Mouse (Mus musculus) embryo, embryonic 9.5 days (tissue): ENCODE results near the gene Pou3f3.
A peak's percentile ranks its signal among the peaks of the same experiment; 100 is the strongest.

Experiments used
- DNase-seq: peaks from one replicate; pipeline ENCODE4 v3.0.0-alpha.2; 2017; ENCODE audit errors: extremely low spot score

Gene Pou3f3

GRCm38 (mm10) chr1:42695578-42695915, at the start of gene Pou3f3:
Gene Pou3f3 (plus strand): TSS chr1:42695768.
- peak; percentile 90 for DNase-seq

DNA sequence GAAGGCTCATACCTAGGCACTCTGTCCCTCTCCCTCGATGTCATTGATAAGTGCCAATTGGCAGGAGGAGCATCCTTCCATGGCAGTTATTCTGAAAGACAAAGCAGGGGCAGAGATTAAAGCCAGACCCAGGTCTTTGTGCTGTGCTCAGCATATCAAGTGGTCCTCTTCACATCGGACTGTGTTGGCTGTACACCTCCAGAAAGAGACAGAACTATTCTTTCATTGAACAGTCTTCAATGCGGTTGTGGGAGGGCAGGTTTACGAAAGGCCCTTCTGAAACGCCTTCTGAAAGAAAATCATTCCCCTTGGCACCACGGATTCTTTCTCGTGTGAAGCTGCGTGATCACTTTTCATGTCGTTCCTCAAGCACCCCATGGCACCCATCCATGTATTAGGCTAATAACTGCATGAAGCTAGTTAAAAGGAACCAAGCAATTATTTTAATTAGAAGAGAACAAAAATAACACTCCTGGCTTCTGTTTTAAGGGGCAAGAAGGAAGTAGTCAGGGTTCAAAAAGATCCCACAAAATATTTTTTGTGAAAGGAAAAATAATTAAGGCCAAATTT, 47.1 kb upstream of the Pou3f3 start:
- DNase-seq: no peak

GRCm38 (mm10) chr1:42651461-42651860, 44.1 kb upstream of the Pou3f3 start:
- no peak for DNase-seq

DNA sequence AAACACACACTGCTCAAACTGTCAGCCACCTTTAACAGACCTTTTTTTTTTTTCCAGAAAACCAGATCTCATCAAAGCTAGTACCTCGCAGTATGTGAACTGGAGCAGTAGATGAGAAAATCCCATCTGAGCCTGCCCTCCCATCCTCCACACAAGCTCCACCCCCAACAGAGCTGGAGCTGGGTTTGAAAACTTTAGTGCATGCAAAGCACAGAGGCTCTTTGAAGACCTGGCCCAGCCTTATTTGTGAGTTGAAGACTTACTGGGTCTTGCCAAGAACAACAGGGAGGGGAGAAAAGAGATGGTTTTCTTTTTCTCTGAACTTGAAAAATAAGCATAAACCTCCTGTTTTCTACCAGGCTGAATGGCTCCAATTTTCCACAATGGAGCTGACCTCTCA, 28.0 kb upstream of the Pou3f3 start:
- DNase-seq: no peak

DNA sequence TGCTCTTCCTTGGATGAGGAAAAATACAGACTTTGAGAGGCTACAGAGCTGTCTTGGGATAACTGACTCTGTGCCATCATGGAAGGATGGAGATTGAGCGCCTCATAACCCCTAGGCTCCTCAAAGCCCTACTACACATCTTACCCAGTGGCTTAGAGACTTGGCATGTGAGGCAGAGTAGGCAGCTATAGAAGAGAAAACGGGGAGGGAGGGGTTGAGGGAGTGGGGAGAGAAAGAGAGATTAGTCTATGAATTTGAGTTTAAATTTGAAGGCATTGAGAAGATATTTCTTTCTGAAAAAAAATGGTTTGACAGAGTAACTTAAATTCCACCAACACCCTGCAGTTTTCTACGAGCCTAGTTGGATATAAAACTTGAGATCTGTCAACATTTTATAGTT, 14.9 kb upstream of the Pou3f3 start:
- DNase-seq: no peak

GRCm38 (mm10) chr1:42681762-42682161, 13.8 kb upstream of the Pou3f3 start:
- DNase-seq: no peak

- DNase-seq: no peak
These were observed 11.7 kb upstream of the Pou3f3 start for GRCm38 (mm10) chr1:42683861-42684260.

DNA sequence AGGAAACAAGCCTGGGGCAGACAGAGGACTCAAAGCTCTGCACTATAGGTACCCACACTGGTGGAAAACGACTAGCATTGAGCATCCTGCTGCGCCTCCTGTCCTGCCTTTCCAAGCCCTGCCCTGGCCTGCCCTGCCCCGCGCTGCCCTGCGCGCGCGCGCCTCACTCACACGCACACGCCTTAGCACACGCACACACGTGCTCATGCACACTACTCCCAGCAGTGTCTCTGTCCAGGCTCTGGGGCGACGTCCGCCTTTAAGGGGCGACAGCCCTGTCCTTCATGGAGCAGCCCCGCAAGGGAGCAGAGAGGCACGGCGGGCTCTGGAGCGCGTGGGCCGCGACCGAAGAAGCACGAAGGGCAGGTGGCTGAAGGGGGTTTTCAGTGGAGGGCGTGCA, 11.2 kb upstream of the Pou3f3 start:
- DNase-seq: peak; percentile 56

- peak; percentile 76 for DNase-seq
These were observed 10.8 kb upstream of the Pou3f3 start for GRCm38 (mm10) chr1:42684783-42685182.

DNA sequence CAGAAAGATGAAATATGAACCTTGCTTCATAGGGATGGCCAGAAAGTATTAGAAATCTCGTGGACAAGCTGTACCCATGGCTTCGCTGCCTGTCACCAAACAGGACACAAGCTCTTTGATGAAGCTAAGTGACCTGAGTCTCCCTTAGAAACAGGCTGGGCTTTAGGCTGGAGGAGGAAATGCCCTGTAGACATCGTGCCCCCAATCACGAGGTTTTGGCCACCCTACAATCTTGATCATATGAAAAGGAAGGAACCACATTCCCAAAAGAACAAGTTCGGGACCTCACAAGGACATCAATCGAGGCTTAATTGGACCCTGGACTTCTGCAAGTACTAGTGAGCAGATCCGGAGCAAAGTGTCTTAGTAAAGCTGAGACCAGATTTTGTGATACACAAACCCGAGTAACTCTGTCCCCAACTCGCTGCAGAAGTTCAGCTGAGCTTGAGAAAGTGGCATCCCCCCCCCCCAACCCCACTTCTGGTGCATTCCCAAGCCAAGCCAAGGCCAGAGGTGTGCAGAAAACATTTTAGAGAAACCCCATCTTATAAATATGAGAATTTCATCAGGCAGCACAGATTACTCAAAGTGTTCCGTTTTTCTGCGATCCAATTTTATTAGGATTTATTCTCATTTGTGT, 10.1 kb upstream of the Pou3f3 start:
- peak; percentile 36 for DNase-seq

DNA sequence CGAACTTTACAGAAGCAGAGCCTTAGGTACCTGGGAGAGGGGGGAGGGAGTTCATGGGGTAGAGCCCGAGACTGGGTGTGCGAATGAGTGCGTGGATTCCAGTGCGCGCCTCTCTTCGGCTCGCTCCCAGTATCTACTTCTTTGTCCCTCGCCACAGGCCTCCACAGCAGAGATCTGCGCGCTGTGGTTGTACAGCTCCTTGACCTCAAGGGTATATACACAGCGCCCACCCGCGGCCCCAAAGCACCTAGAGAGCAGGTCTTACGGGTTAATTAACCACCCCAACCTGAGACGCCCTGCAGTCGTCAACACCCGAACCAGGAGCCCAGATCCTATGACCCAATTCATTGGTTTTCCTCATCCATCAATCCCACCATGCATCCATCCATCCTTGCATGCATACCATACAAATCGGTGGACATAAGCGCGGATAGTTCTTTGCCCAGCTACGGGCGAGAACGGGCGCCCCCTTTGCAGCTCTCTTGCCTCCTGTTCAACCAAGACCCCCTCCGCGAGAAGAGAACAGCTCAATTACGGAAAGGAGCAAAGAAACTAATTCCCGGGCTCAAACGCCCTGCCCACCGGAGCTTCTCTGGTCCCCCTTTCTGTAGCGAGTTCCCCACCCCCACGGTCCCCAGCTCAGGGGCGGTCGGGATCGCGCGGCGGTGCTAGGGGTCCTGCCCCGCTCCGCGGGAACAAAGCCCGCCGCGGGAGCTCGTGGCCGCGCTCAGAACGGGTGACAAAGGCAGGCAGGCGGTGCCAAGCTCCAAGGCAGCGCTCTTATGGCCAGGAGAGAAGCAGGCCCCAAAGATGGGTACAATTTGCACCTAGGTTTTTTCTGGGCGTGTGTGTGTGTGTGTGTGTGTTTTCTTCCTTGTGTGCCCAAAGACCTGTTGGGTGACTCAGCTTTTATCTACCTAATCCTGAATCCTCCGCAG, 9.1 kb upstream of the Pou3f3 start:
- peak; percentile 79 for DNase-seq

DNA sequence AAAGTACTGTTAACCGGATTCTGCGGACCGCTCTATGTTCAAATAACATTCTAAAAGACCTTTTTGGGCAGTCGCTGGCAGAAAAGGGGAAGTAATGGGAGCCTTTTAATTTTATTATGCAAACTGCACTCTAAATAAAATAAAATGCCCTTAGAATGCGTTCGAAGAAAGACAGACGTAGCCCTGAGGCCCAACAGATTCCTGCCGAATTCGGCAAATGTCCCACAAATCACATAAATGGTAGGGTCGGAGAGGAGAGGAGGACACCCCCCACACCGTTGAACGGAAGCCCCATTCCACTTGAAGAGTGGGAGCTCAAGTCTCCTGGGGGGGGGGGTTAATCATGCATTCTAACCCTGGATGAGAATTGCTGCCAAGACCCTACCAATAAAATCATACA, 8.3 kb upstream of the Pou3f3 start:
- DNase-seq: peak; percentile 15

GRCm38 (mm10) chr1:42687756-42688540, 7.6 kb upstream of the Pou3f3 start:
- DNase-seq: peak; percentile 15

- DNase-seq: peak; percentile 4
These were observed 6.9 kb upstream of the Pou3f3 start for GRCm38 (mm10) chr1:42688541-42689125.

GRCm38 (mm10) chr1:42690024-42690575, 5.5 kb upstream of the Pou3f3 start:
- DNase-seq: peak; percentile 14

DNA sequence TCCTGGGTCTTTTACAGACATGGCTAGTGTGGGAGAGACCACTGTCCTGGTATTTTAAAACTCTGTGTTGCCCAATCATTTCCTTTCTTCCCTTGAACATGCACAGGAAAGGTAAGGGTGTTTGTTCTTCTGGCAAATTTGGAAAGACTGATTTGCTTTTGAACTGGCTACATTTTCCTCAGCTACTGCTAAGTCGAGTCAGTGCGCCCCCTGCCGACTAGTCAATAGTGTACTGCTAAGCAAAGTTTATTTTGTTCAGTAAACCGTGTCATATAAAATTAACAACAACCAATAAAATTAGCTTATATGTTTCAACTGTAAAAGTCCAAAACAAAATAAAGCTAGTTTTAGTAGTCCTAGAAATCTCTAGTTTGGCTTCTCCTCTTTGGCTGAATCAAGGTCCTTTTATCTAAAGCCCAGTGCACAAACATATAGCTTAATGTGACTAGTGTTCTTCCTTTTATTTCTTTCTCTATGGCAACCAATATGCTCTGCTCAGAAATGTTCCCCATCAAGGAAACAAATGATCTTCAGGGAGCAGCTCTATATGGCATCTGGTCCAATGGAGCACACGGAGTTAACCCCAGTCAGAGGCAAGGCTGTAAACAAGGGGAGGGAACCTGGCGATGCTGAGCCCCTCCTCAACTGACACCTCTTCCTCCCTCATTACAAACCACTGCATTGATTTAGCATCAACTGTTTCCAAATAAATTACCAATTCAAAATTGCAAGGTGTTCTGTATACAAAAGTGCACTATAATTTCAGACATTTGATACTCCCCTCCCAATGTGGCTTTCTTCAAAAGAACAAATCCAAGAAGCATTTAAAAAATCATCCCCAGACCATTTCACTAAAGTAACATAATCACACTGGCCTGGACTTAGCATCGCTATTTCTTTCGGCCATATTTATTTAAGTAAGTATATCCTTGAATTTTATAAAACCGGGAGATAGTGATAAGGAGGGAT, 4.1 kb upstream of the Pou3f3 start:
- peak; percentile 74 for DNase-seq

DNA sequence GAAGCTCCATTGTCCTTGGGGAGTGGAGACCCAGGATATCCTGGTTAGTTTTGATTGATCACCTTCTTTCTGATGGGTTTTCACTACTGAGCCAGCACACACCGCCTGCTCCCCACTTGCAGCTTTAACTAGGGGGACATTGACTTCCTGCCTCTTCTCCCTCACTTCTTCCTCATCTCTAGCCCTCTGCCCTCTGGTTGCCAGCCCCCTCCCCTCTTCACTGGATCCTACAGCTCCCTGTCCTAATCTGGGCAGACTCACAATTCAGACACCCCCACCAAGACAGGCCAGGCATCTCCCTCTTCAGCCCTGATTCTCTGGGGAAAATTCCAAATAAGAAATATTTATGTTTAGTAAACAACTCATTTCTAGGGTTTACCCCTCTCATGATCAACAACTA, 3.3 kb upstream of the Pou3f3 start:
- peak; percentile 40 for DNase-seq

GRCm38 (mm10) chr1:42693101-42693715, 2.4 kb upstream of the Pou3f3 start:
- DNase-seq: peak; percentile 45

DNA sequence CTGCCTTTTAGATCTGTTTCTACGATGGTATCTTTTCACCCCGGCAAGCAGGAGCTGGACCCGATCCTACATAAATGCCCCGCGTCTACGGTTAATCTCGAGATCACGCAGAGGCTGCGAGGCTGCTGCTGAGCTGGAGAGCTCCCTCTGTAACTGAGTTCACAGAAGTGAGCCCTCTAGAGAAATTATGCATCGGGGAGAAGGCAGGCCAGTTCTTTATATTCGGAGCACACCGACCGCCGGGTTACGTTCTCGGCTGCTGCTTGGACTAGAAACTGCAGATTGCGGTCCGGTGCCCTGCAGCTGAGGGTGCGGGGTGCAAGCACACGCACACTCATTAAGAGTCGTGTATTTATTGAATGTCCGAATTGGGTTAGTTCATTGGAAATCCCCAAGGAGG, 1.7 kb upstream of the Pou3f3 start:
- peak; percentile 56 for DNase-seq

DNA sequence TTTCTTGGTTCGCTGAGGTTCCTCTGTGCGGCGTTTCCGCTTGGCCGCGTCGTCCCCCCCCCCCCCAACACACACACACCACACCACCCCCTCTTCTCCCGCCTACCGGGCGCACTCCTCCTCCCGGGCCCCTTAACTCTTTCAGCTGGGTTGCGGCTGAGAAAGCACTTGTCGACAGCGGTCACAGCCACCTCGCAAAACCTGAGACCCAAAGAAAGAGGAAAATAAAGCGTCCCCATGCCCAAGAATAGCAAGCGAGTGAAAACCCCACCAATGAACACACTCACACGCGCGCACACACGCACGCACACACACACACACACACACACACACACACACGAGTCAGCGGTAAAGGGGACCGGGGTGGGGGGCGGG, 1.3 kb upstream of the Pou3f3 start:
- DNase-seq: peak; percentile 71
